Mouse (Mus musculus) splenic B cell, adult 2 months (primary cell): ENCODE measurements around the gene Nlrp9c.
"Not testable (repeated sequence)": the region's sequence is repeated elsewhere in the genome, so short reads cannot be mapped to it uniquely, and the experiment has no call there.

Experiments
- DNase-seq: peaks from one replicate; pipeline ENCODE4 v3.0.0-alpha.2; 2011; ENCODE audit warnings: low read depth, low spot score
- H3K27me3 ChIP-seq: 2 replicates; pipeline ENCODE4 v1.6.1; 2012; ENCODE audit warnings: mild to moderate bottlenecking, low read length, moderate library complexity, mixed read lengths; ENCODE audit not compliant: control insufficient read depth, poor library complexity, insufficient read depth, severe bottlenecking
- H3K36me3 ChIP-seq: 2 replicates; pipeline ENCODE4 v1.6.1; 2012; ENCODE audit warnings: mild to moderate bottlenecking, low read length, moderate library complexity, mixed read lengths; ENCODE audit not compliant: control insufficient read depth, poor library complexity, insufficient read depth, severe bottlenecking

The Nlrp9c gene

GRCm38 (mm10) chr7:26403600-26403999 lies at the start of gene Nlrp9c:
TSS of gene Nlrp9c (minus strand) at chr7:26403700.
- H3K36me3 ChIP-seq, DNase-seq, H3K27me3 ChIP-seq: not testable (repeated sequence)

GRCm38 (mm10) chr7:26434813-26435212 lies 31.3 kb upstream of the Nlrp9c start, which contains the start of gene Nlrp4a:
TSS of gene Nlrp4a (plus strand) at chr7:26435113.
- no peak for DNase-seq
- Histone ChIP-seq H3K36me3 (no peaks in the 10 kb centered on the region), H3K27me3 (no peaks in the 10 kb centered on the region)

GRCm38 (mm10) chr7:26391811-26392210 lies 11.7 kb downstream of the Nlrp9c start:
- not testable (repeated sequence) for H3K36me3 ChIP-seq, H3K27me3 ChIP-seq, DNase-seq

- not testable (repeated sequence) for H3K27me3 ChIP-seq, H3K36me3 ChIP-seq, DNase-seq
These were observed 12.4 kb downstream of the Nlrp9c start for GRCm38 (mm10) chr7:26391137-26391536.

GRCm38 (mm10) chr7:26386691-26387090 lies 16.8 kb downstream of the Nlrp9c start:
- DNase-seq, H3K36me3 ChIP-seq, H3K27me3 ChIP-seq: not testable (repeated sequence)

GRCm38 (mm10) chr7:26380807-26381206 lies 22.7 kb downstream of the Nlrp9c start:
- Histone ChIP-seq H3K27me3 (no peaks in the 10 kb centered on the region), H3K36me3 (no peaks in the 10 kb centered on the region)
- no peak for DNase-seq

- not testable (repeated sequence) for H3K36me3 ChIP-seq, H3K27me3 ChIP-seq, DNase-seq
These were observed 30.3 kb downstream of the Nlrp9c start for GRCm38 (mm10) chr7:26373221-26373620.

- not testable (repeated sequence) for H3K36me3 ChIP-seq, H3K27me3 ChIP-seq, DNase-seq
These were observed 46.8 kb downstream of the Nlrp9c start for GRCm38 (mm10) chr7:26356719-26357118.

- not testable (repeated sequence) for H3K27me3 ChIP-seq, DNase-seq, H3K36me3 ChIP-seq
These were observed 51.2 kb downstream of the Nlrp9c start for GRCm38 (mm10) chr7:26352258-26352657.

- not testable (repeated sequence) for H3K36me3 ChIP-seq, H3K27me3 ChIP-seq, DNase-seq
These were observed 53.3 kb downstream of the Nlrp9c start for GRCm38 (mm10) chr7:26350177-26350576.

GRCm38 (mm10) chr7:26320361-26320760 lies 83.1 kb downstream of the Nlrp9c start:
- not testable (repeated sequence) for DNase-seq, H3K27me3 ChIP-seq, H3K36me3 ChIP-seq

GRCm38 (mm10) chr7:26315809-26316208 lies 87.7 kb downstream of the Nlrp9c start:
- not testable (repeated sequence) for H3K27me3 ChIP-seq, H3K36me3 ChIP-seq, DNase-seq

GRCm38 (mm10) chr7:26315194-26315593 lies 88.3 kb downstream of the Nlrp9c start:
- not testable (repeated sequence) for H3K27me3 ChIP-seq, DNase-seq, H3K36me3 ChIP-seq

GRCm38 (mm10) chr7:26311786-26312185 lies 91.7 kb downstream of the Nlrp9c start:
- H3K36me3 ChIP-seq, H3K27me3 ChIP-seq, DNase-seq: not testable (repeated sequence)

GRCm38 (mm10) chr7:26306926-26307325 lies 96.6 kb downstream of the Nlrp9c start, which contains the start of gene Cyp2a4:
TSS of gene Cyp2a4 (plus strand) at chr7:26307169.
- not testable (repeated sequence) for H3K36me3 ChIP-seq, H3K27me3 ChIP-seq, DNase-seq

- not testable (repeated sequence) for H3K27me3 ChIP-seq, H3K36me3 ChIP-seq, DNase-seq
These were observed 99.9 kb downstream of the Nlrp9c start for GRCm38 (mm10) chr7:26303429-26304166.
